Mouse (Mus musculus): ENCODE results near the gene Myo1c. TPM values are rescaled to one million over a fixed set of nuclear protein-coding genes. Genes with fewer than 3 reads are reported as not detected.

Gene Myo1c
- polyA plus RNA-seq, 1 experiment: 177 TPM

DNA sequence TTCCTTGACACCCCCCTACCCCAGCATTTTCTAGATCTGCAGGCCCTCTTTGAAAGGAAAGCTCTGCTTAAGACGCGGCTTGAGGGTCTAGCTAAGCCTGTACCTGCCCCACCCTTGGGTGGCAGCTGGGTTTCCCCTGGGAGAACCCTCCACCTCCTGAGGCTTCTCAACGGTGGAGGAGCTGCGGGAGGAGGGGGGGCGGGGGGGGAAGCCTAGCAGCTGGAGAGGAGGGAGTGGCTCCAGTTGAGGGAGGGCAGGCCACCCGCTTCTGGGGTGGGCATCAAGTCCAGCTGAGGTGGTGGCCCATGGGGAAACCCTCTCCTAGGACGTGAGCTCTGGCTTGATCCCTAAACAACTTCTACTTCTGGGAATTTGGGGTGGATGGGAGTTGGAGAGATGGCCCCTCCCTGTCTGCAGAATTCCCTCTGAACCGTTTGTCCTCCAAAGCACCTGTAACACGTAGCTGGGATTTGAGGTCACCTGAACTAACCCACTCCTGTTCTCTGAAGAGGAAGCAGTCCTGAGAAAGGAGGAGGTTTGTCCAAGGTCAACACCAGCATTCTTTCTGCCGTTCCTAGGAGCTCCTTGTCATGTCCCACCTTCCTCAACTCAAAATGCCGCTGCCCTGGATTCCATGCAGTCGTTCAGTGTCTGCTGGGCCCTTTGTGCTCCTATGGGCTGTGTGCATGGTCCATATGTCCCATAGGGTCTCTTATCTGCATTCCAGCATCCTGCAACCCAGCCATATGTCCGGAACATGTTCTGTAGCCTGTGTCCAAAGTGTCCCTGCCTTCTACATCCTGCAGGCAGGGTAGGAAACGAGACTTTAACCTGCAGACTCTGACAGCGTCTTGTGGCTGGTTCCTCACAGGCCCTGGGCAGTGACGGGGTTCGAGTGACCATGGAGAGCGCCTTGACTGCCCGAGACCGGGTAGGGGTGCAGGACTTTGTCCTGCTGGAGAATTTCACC is 6.6 kb downstream of the Myo1c start:
- H3K36me3 ChIP-seq (ENCODE audit: control insufficient read depth, insufficient read depth): peaks cover 36% of the 10 kb centered on the region
- peak overlapping the region; percentile 10 for H3ac ChIP-seq (ENCODE audit: control insufficient read depth, insufficient read length)
- H3K79me2 ChIP-seq (ENCODE audit: control insufficient read depth, insufficient read depth): peaks cover 23% of the 10 kb centered on the region
- H3K4me2 ChIP-seq (ENCODE audit: low read depth): peak overlapping the region; percentile 86
- H3K4me3 ChIP-seq: peak overlapping the region; percentile 65
- peak in 1 of 3 experiments; percentile 49 for TF ChIP-seq MYOD1 (IDR thresholded peaks at IDR 0.05; ENCODE audit: control insufficient read depth in 1 of 3, insufficient read length in 2 of 3, low read depth in 2 of 3)
- TF ChIP-seq CEBPB (IDR thresholded peaks at IDR 0.05; ENCODE audit: insufficient read depth, poor library complexity, severe bottlenecking): no peak
- TF ChIP-seq MYOG (IDR thresholded peaks at IDR 0.05; ENCODE audit: control insufficient read depth in 1 of 3, insufficient read depth in 1 of 3, insufficient read length in 2 of 3, low read depth in 2 of 3): peak in 1 of 3 experiments; percentile 65
- no peaks in the 10 kb centered on the region for H3K27me3 ChIP-seq (ENCODE audit: control insufficient read depth, insufficient read depth, insufficient read length)

DNA sequence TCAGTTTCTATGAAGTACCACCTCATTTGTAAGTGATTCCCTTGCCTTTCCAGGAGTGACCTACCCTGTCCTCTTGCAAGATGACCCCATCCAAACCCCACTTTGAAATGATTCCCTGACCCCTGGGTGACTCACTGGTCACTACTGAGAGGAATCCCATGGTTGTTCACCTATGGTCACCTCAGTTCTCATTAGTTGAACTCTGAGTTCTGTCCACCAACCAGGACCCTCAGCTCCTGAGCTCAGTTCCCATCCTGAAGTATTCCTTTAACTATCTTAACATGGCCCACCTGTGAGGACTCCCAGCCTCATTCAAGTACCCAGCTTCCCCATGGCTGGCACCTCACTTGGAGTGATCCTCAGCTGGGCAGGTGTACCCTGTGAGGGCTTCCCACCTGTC is 7.5 kb downstream of the Myo1c start:
- H3K36me3 ChIP-seq (ENCODE audit: control insufficient read depth, insufficient read depth): peaks cover 45% of the 10 kb centered on the region

GRCm38 (mm10) chr11:75658311-75658710 is 8.0 kb downstream of the Myo1c start:
- Histone ChIP-seq H3K4me2 (ENCODE audit: low read depth) (no peak overlapping the region), H3ac (ENCODE audit: control insufficient read depth, insufficient read length) (no peak overlapping the region), H3K4me3 (no peak overlapping the region), H3K27me3 (ENCODE audit: control insufficient read depth, insufficient read depth, insufficient read length) (no peaks in the 10 kb centered on the region), H3K79me2 (ENCODE audit: control insufficient read depth, insufficient read depth) (peaks cover 13% of the 10 kb centered on the region), H3K36me3 (ENCODE audit: control insufficient read depth, insufficient read depth) (peaks cover 47% of the 10 kb centered on the region)
- TF ChIP-seq USF1 (IDR thresholded peaks at IDR 0.05; ENCODE audit: low read depth): no peak
- peak; percentile 29 for TF ChIP-seq POLR2AphosphoS2 (IDR thresholded peaks at IDR 0.05; ENCODE audit: insufficient read length, low read depth)

More for the DNA sequence above, 7.5 kb downstream of the Myo1c start:
- H3K27me3 ChIP-seq (ENCODE audit: control insufficient read depth, insufficient read depth, insufficient read length): no peaks in the 10 kb centered on the region
- no peak overlapping the region for H3K4me3 ChIP-seq
- no peak overlapping the region for H3ac ChIP-seq (ENCODE audit: control insufficient read depth, insufficient read length)
- TF ChIP-seq CEBPB (IDR thresholded peaks at IDR 0.05; ENCODE audit: insufficient read depth, poor library complexity, severe bottlenecking): no peak
- no peak overlapping the region for H3K4me2 ChIP-seq (ENCODE audit: low read depth)
- H3K79me2 ChIP-seq (ENCODE audit: control insufficient read depth, insufficient read depth): peaks cover 14% of the 10 kb centered on the region

DNA sequence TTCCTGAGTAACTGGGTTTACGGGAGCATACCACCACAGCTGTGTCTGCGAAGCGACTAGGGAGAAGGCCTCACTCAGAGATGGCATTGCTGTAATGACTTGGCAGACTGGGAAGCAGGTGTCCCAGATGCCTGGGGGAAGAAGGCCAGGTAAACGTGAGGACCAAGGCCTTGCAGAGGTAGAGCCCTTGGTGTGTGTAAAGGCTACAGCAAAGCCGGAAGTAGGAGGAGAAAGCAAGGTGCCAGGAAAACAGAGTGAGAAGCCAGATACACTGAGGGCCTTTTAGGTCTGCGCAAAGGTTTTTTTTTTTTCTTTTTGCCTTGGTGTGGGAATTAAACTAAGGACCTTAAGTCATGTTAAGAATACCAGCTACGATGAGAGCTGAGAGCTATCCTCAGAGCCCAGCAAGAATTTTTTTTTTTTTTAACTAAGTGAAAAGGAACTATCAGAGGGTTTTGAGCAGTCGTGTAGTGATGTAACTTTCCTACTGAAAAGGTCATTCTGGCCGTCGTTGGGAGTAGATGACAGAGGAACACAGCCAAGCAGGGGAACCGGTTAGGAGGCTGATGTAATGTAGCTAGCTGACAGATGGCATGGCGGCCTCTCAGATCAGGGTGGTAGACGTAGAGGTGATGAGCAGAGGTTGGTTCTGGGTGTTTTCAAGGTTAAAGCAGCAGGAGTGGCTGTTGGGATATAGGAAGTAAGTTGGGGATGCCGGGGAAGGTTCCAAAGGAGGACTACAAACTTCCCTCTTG is 8.9 kb downstream of the Myo1c start:
- Histone ChIP-seq H3K36me3 (ENCODE audit: control insufficient read depth, insufficient read depth) (peaks cover 47% of the 10 kb centered on the region), H3ac (ENCODE audit: control insufficient read depth, insufficient read length) (no peak overlapping the region), H3K79me2 (ENCODE audit: control insufficient read depth, insufficient read depth) (peaks cover 13% of the 10 kb centered on the region), H3K4me2 (ENCODE audit: low read depth) (no peak overlapping the region), H3K4me3 (no peak overlapping the region), H3K27me3 (ENCODE audit: control insufficient read depth, insufficient read depth, insufficient read length) (no peaks in the 10 kb centered on the region)
- TF ChIP-seq CEBPB (IDR thresholded peaks at IDR 0.05; ENCODE audit: insufficient read depth, poor library complexity, severe bottlenecking) (no peak), MYOD1 (IDR thresholded peaks at IDR 0.05; ENCODE audit: control insufficient read depth in 1 of 3, insufficient read length in 2 of 3, low read depth in 2 of 3) (no peak)

DNA sequence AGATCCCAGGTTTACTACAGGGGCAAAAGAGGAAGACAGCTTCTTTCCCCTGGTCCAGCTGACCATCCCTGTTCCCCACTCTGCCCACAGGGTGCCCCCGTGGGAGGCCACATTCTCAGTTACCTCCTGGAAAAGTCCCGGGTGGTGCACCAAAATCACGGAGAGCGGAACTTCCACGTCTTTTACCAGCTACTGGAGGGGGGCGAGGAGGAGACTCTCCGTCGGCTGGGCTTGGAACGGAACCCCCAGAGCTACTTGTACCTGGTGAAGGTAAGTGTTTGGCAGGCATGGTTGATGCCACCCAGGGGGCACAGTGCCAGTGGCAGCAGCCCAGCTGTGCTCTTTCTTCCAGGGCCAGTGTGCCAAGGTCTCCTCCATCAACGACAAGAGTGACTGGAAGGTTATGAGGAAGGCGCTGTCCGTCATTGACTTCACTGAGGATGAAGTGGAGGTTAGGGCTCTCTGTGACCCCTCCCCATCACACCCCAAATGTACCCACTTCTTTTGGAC is 9.8 kb downstream of the Myo1c start:
- Histone ChIP-seq H3K27me3 (ENCODE audit: control insufficient read depth, insufficient read depth, insufficient read length) (no peaks in the 10 kb centered on the region), H3K79me2 (ENCODE audit: control insufficient read depth, insufficient read depth) (peaks cover 13% of the 10 kb centered on the region), H3ac (ENCODE audit: control insufficient read depth, insufficient read length) (no peak overlapping the region), H3K36me3 (ENCODE audit: control insufficient read depth, insufficient read depth) (peaks cover 47% of the 10 kb centered on the region), H3K4me3 (no peak overlapping the region), H3K4me2 (ENCODE audit: low read depth) (no peak overlapping the region)
- TF ChIP-seq E2F4 (IDR thresholded peaks at IDR 0.05; ENCODE audit: insufficient read depth) (no peak), SRF (IDR thresholded peaks at IDR 0.05; ENCODE audit: control insufficient read depth, insufficient read length, low read depth) (no peak), MYOD1 (IDR thresholded peaks at IDR 0.05; ENCODE audit: control insufficient read depth in 1 of 3, insufficient read length in 2 of 3, low read depth in 2 of 3) (no peak), TCF12 (IDR thresholded peaks at IDR 0.05; ENCODE audit: insufficient read depth, poor library complexity, severe bottlenecking) (no peak), REST (IDR thresholded peaks at IDR 0.05; ENCODE audit: insufficient read depth, insufficient read length) (no peak), POLR2AphosphoS2 (IDR thresholded peaks at IDR 0.05; ENCODE audit: insufficient read length, low read depth) (no peak), MYOG (IDR thresholded peaks at IDR 0.05; ENCODE audit: control insufficient read depth in 1 of 3, insufficient read depth in 1 of 3, insufficient read length in 2 of 3, low read depth in 2 of 3) (no peak), CEBPB (IDR thresholded peaks at IDR 0.05; ENCODE audit: insufficient read depth, poor library complexity, severe bottlenecking) (no peak), MAX (IDR thresholded peaks at IDR 0.05; ENCODE audit: low read depth) (no peak), TCF3 (IDR thresholded peaks at IDR 0.05; ENCODE audit: insufficient read length, low read depth) (no peak), USF1 (IDR thresholded peaks at IDR 0.05; ENCODE audit: low read depth) (no peak), POLR2A (IDR thresholded peaks at IDR 0.05; ENCODE audit: insufficient read length, low read depth) (no peak)
